Mouse (Mus musculus) heart, postnatal 10 days (tissue): Measurements from ENCODE around the gene Rbm19. TPM values are rescaled to one million over a fixed set of nuclear protein-coding genes. Genes with fewer than 3 reads are reported as not detected.

Experiments
- DNase-seq, 2 experiments: peaks; one replicate each; pipeline ENCODE4 v3.0.0; 2021
- intact Hi-C: fragments of 180-260 bp; cut with DNase I; formaldehyde crosslinking; loops from one replicate; pipeline ENCODE4 v1.15.1; 2025
- total RNA-seq, 2 experiments: library from RNA; stranded (reverse); gene quantifications; 2 replicates each; pipeline ENCODE4 v1.2.3; 2021

Rbm19 gene
- total RNA-seq, 2 experiments from 2014 or later = 23.0 to 26.7 TPM

- intact Hi-C loops = no loop called here
- DNase-seq = no peak
These were observed 78.7 kb downstream of the Rbm19 start for GRCm38 (mm10) chr5:120194948-120195347.

- intact Hi-C loops = no loop called here
These were observed 80.6 kb downstream of the Rbm19 start for GRCm38 (mm10) chr5:120196879-120197278.

DNA sequence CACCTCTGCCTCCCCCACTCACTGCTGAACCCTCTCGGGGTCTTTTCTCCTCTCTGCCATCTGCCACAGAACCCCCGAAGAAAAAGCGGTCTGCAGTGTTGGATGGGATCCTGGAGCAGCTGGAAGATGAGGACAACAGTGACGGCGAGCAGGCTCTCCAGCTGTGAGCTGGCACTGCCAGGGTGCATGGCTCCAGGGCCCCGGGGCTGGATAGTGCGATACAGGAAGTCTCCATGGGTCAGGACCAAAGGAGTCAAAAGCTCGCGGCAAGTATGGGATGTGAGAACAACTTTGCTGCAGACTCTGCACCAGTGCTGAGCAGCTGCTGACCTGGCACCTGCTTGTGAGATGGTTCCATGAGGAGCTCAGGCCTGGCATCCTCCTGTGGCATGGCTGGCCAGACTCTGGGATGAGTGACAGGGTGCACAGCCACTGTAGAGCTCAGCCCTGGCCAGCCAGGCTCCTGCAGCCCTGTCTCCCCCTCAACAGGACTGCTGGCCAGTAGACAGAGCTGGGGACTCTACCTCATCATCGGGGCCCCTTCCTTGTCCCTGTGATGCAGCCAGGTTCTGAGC lies 81.6 kb downstream of the Rbm19 start:
- intact Hi-C loops = no loop called here
- DNase-seq = no peak

More at GRCm38 (mm10) chr5:120196879-120197278, 80.6 kb downstream of the Rbm19 start:
- DNase-seq = no peak

DNA sequence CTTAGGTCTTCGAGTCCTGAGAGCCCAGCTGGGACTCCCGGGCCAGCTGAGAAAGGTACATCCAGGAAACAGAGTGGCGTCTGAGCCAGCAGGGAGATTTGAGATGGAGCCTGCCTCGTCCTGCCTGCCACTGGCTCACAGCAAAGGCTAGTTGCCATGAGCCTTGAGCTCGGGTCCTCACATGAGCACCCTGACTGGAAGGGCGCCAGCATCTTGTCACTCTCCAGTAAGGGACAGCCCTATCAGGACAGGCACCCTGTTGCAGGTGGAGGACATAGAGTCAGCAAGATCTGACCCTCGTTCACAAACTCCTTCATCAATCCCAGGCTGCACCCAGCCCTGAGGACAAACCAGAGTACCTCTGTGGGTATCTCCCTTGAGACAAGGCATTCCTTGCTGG lies 83.6 kb downstream of the Rbm19 start:
- intact Hi-C loops = no loop called here
- no peak for DNase-seq

GRCm38 (mm10) chr5:120204316-120204715 lies 88.1 kb downstream of the Rbm19 start:
- no peak for DNase-seq

DNA sequence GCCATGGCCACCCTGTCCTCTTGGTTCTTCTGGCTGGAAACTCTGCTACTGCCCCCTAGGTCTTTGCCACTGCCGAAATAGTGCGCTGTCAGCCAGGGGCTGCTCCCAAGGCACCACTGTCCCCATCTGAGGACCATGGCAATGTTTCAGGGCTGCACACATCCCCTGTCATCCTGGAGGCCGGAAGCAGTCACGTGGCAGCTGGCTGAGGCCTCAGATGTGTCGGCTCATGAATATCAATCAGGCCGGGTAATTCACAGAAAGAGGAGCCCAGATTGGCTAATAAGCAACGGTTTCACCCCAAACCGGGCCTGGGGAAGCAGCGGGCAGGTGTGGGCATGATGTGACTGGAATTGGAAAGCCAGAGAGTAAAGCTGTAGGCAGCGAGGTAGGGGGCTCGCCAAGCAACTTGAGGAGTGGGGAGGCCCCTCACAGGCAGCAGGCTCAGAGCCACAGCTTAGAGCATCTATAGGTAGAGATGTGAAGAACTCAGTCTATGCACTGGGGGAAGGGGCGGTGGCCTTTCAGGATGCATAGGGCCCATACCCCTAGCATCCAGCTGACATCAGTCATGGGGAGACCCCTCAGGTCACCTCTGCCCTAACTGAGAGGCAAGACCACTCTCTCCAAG lies 90.2 kb downstream of the Rbm19 start:
- DNase-seq = no peak
- intact Hi-C loops = no loop called here

More at GRCm38 (mm10) chr5:120204316-120204715, 88.1 kb downstream of the Rbm19 start:
- intact Hi-C loops = no loop called here

GRCm38 (mm10) chr5:120207492-120207891 lies 91.2 kb downstream of the Rbm19 start:
- intact Hi-C loops = no loop called here
- peak in 1 of 2 experiments; percentile 25 for DNase-seq

GRCm38 (mm10) chr5:120210668-120211067 lies 94.4 kb downstream of the Rbm19 start:
- intact Hi-C loops = loop anchor here (1.0 kb wide), 2 partner anchors 36 to 63 kb away; no protein-coding TSS in a partner anchor
- DNase-seq = no peak

DNA sequence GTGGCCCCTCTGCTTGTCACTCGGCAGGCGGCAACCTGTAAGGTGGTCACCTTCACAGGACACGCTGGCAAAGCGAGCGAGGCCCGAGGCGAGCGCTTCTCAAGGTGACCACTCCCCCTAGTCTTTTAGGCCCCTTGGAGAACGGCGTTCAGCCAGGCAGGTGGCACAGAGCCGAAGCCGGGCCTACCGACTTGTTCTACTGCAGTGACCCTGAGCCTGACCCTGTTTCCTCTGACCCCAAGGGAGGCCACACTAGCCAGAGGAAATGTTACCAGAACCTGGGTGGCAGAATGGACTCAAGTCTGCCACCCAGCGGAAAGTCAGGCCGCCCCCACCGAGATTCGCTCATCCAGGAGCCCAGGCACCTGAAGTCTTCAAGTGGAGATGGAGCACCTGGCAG lies 94.9 kb downstream of the Rbm19 start:
- DNase-seq = peak; percentile 36 to 57
- intact Hi-C loops = loop anchor here (1.0 kb wide), 2 partner anchors 37 to 64 kb away; no protein-coding TSS in a partner anchor

DNA sequence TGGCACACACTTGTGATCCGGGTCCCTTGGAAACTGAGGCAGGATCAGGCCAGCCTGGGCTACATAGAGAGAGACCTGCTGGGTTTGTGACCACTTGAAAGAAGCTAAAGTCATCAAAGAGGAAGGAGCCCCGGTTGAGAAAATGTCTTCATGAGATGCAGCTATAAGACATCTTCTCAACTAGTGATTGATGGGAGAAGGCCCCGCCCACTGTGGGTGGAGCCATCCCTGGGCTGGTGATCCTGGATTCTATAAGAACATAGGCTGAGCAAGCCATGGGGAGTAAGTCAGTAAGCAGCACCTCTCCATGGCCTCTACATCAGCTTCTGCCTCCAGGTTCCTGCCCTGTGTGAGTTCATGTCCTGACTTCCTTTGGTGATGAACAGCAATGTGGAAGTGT lies 98.2 kb downstream of the Rbm19 start:
- intact Hi-C loops = no loop called here
- no peak for DNase-seq

- intact Hi-C loops = no loop called here
- DNase-seq = no peak
These were observed 105.0 kb downstream of the Rbm19 start for GRCm38 (mm10) chr5:120221216-120221615.

GRCm38 (mm10) chr5:120225383-120225782 lies 109.1 kb downstream of the Rbm19 start:
- intact Hi-C loops = no loop called here
- DNase-seq = no peak

GRCm38 (mm10) chr5:120228613-120229409 lies 112.5 kb downstream of the Rbm19 start:
- no peak for DNase-seq
- intact Hi-C loops = no loop called here

DNA sequence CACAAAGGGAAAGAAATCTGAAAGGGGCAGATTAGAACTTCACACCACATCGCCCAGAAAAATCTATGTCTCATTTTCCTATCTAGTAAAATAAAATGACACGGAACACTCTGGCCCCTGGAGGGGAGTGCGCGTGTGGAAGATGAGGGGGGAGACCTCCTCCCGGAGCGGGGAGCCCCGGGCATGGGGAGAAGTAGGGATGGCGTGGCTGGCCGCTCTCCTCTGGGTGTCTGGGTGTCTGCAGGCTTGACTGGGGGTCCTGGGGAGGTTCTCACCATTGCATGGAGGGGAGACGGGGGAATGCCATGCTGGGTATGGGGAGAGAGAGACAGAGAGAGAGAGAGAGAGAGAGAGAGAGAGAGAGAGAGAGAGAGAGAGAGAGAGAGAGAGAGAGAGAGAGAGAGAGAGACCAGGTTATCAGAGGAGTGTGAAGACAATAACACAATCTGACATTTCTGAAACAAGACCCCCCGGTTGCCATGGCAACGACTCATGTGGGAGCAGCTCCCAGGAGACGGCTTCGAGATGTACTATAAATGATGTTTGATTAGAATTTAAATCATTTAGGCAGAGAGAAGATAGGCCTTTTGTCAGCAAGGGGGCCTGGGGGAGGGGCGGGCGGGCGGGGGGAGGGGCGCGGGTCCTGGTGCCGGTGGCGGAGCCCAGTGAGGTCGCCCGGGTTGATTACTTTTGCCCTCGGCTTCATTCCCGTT lies 115.3 kb downstream of the Rbm19 start:
- no peak for DNase-seq
- intact Hi-C loops = no loop called here

GRCm38 (mm10) chr5:120235147-120235546 lies 118.9 kb downstream of the Rbm19 start:
- DNase-seq = peak in 1 of 2 experiments; percentile 2
- intact Hi-C loops = no loop called here

DNA sequence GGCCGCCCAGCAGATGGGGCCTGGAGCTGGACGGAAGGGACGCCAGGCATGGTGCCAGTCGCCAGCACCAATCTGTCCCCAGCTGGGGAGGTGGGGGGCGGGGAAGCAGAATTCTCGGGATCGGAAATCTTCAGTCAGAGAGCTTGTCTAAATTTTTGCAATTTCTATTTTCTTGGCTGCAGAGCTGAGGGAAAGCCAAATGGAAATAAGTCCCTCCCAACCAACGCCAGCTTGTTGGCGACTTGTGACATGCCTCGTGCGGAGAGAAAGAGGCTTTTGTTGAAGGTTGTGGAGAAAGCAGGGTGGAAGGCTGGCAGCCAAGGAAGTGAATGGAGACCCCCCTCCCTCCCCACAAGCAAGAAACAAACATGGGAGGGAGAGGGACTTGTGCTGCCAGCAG lies 119.3 kb downstream of the Rbm19 start:
- intact Hi-C loops = no loop called here
- DNase-seq = peak in 1 of 2 experiments; percentile 23

DNA sequence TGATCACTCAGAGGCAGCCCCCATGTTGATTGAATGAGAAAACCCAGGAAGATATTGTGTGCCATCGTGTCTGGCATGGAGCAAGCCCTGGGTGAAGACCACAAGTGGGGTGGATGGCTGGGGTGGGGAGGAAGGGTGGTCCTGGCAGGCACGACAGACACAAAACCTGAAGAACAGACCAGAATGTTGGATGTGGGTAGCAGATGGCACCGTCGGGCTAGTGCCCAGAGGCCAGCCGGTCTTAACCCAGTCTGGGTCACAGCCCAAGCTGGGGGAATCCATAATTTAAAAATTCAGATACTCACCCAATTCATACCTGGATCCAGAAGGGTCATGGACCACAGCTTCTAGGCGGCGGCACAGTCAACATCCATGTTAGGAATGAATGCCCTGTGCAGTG lies 123.8 kb downstream of the Rbm19 start:
- DNase-seq = no peak
- intact Hi-C loops = no loop called here

DNA sequence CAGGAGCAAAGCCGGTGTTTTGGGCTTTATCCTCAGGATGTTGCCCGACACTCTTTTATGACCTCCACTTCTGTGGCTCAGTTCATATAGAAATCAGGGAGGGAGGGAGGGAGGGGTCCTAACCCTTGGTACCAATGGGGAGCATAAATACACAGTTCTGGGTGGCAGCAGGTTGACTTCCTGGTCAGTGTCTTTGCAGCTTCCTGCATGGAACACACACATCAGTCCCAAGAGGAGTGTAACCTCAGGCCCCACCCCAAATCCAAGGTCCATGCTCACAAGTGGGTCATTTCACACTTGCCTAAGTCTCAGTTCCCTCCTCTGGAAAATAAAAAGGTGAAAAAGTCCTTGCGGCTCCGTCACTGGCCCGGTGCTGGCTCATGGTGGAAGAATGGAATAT lies 129.1 kb downstream of the Rbm19 start:
- intact Hi-C loops = no loop called here
- no peak for DNase-seq
